Mouse (Mus musculus) liver, embryonic 14.5 days (tissue): ENCODE data around the gene Trim25. TPM values are rescaled to one million over a fixed set of nuclear protein-coding genes. Genes with fewer than 3 reads are reported as not detected.

Experiments used
- ATAC-seq: fragments of 200-750 bp; cut with Nextera tagmentation; 2 replicates; pipeline ENCODE4 v1.8.0; 2017; ENCODE audit warnings: moderate number of reproducible peaks, mild to moderate bottlenecking, moderate library complexity; ENCODE audit not compliant: insufficient read depth
- DNase-seq, 3 experiments: peaks; one replicate each; pipeline ENCODE4 v3.0.0-alpha.2; 2012 to 2013; ENCODE audit warnings: low read depth in 3 of 3, low spot score in 3 of 3
- H3K27ac ChIP-seq: fragments of 300-500 bp; sonication (generic); 2 replicates; pipeline ENCODE4 v1.5.1; 2014; ENCODE audit warnings: moderate library complexity, mild to moderate bottlenecking, control low read depth, inconsistent platforms
- H3K27me3 ChIP-seq: fragments of 300-500 bp; sonication (generic); 2 replicates; pipeline ENCODE4 v1.6.1; 2014; ENCODE audit warnings: mild to moderate bottlenecking, low read length, moderate library complexity; ENCODE audit not compliant: control insufficient read depth, insufficient read depth
- H3K36me3 ChIP-seq: fragments of 300-500 bp; sonication (generic); replicated peaks from 2 replicates; pipeline ENCODE4 v1.6.1; 2014; ENCODE audit warnings: low read depth; ENCODE audit not compliant: control insufficient read depth, insufficient read depth
- H3K4me1 ChIP-seq, 2 experiments: fragments of 200-500 bp in 1 of 2; fragments of 300-500 bp in 1 of 2; sonication (generic) in 1 of 2; replicated peaks; 2 replicates each; pipeline ENCODE4 v1.6.1; 2012 to 2014; ENCODE audit warnings: antibody characterized with exemption in 1 of 2, inconsistent platforms in 1 of 2, low read length in 1 of 2; ENCODE audit not compliant: control insufficient read depth in 2 of 2, insufficient read depth in 2 of 2
- H3K4me2 ChIP-seq: fragments of 300-500 bp; sonication (generic); 2 replicates; pipeline ENCODE4 v1.6.1; 2014; ENCODE audit warnings: low read depth, mild to moderate bottlenecking, control low read depth, moderate library complexity
- H3K4me3 ChIP-seq, 2 experiments: fragments of 200-500 bp in 1 of 2; fragments of 300-500 bp in 1 of 2; sonication (generic) in 1 of 2; 2 replicates each; pipeline ENCODE4 v1.5.1; 2012 to 2014; ENCODE audit warnings: low read depth in 2 of 2, low read length in 2 of 2, mild to moderate bottlenecking in 2 of 2, control low read depth in 1 of 2, inconsistent platforms in 1 of 2, moderate library complexity in 1 of 2; ENCODE audit not compliant: insufficient read depth in 1 of 2
- H3K9ac ChIP-seq: fragments of 300-500 bp; sonication (generic); replicated peaks from 2 replicates; pipeline ENCODE4 v1.6.1; 2014; ENCODE audit warnings: mild to moderate bottlenecking, control low read depth, moderate library complexity
- H3K9me3 ChIP-seq: fragments of 300-500 bp; sonication (generic); 2 replicates; pipeline ENCODE4 v1.6.1; 2016; ENCODE audit warnings: low read length, mixed read lengths; ENCODE audit not compliant: control insufficient read depth
- CTCF ChIP-seq: IDR thresholded peaks from 2 replicates; pipeline ENCODE4 v1.5.1; 2016; ENCODE audit warnings: antibody characterized with exemption, low read depth, control low read depth
- EP300 ChIP-seq: IDR thresholded peaks from 2 replicates; pipeline ENCODE4 v1.6.1; 2016; ENCODE audit warnings: antibody characterized with exemption, low read depth
- whole genome bisulfite sequencing: fragments of 180-500 bp; shearing (Covaris S2); extraction: QIAGEN DNeasy Blood & Tissue Kit; methylation state at CpG from one replicate; pipeline ENCODE4 v1.1.7; 2014; ENCODE audit not compliant: insufficient replicate concordance; 5-methylcytosine and 5-hydroxymethylcytosine counted together
- polyA plus RNA-seq, 2 experiments: library from polyadenylated mRNA; depleted of rRNA in 1 of 2; stranded (reverse) in 1 of 2; unstranded in 1 of 2; fragments of >200 nt; fragmentation: Nextera tagmentation in 1 of 2; extraction: Ambion mirVana in 1 of 2; gene quantifications; 2 replicates each; pipeline versions ENCODE4 v1.2.1 to v1.2.3; 2012 to 2014

Trim25 gene
- polyA plus RNA-seq, 2 experiments, result 9.5 to 11.0 TPM

GRCm38 (mm10) chr11:88952117-88952516, 47.1 kb upstream of the Trim25 start:
- ATAC-seq (no peak), DNase-seq (no peak)
- H3K9me3 ChIP-seq, result no peaks in the 10 kb centered on the region
- no peak overlapping the region for H3K4me2 ChIP-seq
- TF ChIP-seq CTCF (no peak), EP300 (no peak)
- 72% methylated on average over 5 of the region's 5 CpGs for WGBS
- no peaks in the 10 kb centered on the region for H3K27me3 ChIP-seq
- no peak overlapping the region for H3K9ac ChIP-seq
- H3K4me1 ChIP-seq, result peaks cover 6 to 22% of the 10 kb centered on the region in 2 experiments
- H3K4me3 ChIP-seq, result no peak overlapping the region
- no peak overlapping the region for H3K27ac ChIP-seq
- no peaks in the 10 kb centered on the region; the same call in 1 of the 2 replicates for H3K36me3 ChIP-seq

DNA sequence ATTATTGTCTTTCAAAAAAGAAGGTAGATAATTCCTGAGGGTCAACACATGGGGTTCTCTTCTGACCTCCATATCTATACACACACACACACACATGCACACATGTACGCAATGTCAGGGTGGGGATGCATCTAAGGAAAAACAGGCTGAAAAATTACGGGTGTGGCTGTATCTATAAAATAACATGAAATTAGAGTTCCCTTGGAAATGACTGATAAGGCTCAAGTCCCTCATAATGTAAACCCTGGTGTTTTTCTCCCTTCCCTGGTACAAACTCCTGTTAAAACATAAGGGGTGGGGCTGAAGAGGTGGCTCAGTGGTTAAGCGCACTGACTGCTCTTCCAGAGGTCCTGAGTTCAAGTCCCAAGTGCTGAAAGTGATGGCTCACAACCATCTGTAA, 45.6 kb upstream of the Trim25 start:
- TF ChIP-seq EP300 (peak; percentile 50; the same call in 1 of the 2 replicates), CTCF (no peak)
- peak; percentile 66; the same call in 1 of the 2 replicates for ATAC-seq
- Histone ChIP-seq H3K27me3 (no peaks in the 10 kb centered on the region), H3K9ac (no peak overlapping the region), H3K27ac (no peak overlapping the region), H3K4me1 (peaks cover 6 to 22% of the 10 kb centered on the region in 2 experiments), H3K9me3 (no peaks in the 10 kb centered on the region), H3K4me3 (no peak overlapping the region), H3K36me3 (no peaks in the 10 kb centered on the region; the same call in 1 of the 2 replicates), H3K4me2 (no peak overlapping the region)
- WGBS, result 40% methylated on average over 3 of the region's 3 CpGs
- DNase-seq, result peak; percentile 33 to 63 (median 38)

- DNase-seq, result peak in 1 of 3 experiments; percentile 29
- Histone ChIP-seq H3K4me3 (peak overlapping the region; percentile 58 to 78), H3K9me3 (no peaks in the 10 kb centered on the region), H3K4me1 (peaks cover 6 to 21% of the 10 kb centered on the region in 2 experiments), H3K4me2 (peak overlapping the region; percentile 77), H3K9ac (peak overlapping the region; percentile 53), H3K27me3 (no peaks in the 10 kb centered on the region), H3K36me3 (no peaks in the 10 kb centered on the region; the same call in 1 of the 2 replicates), H3K27ac (no peak overlapping the region)
- ATAC-seq, result peak; percentile 55; the same call in 1 of the 2 replicates
- TF ChIP-seq CTCF, result no peak
- no peak for TF ChIP-seq EP300
- WGBS, result under 1% methylated on average over 4 of the region's 4 CpGs
Observed at GRCm38 (mm10) chr11:88954803-88955202, 44.4 kb upstream of the Trim25 start.

DNA sequence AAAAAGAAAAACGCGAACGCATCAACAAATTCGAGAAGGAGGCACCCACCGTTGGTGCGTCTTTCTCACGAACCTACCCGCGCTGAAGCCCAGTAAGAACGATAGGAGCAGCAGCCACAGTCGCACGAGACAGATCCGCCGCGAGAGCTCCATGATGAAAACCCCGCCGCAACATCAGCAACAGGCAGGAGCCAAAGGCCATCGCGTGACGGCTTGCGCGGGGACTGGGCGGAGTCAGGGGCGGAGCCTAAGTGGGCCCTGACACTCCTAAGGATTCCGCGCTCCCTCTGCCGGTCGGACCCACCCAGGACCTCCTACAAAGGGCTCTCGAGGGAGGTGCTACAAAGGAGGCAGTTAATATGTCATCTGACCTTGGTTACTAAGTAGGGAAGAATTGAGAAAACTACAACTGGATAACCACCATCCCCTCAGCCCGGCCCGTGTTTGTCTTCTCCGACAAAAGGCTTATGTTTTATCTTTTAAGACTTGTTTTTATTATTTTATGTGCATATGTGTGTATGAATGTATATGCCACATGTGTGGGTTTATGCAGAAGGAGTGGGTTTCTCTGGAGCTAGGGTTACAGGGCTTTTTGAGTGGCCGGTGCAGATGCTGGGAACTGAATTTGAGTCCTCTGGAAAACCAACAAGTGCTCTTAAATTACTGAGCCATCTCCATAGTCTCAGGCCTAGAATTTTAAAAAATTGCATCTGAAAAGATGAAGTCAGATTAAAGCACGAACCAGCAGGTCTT, 43.8 kb upstream of the Trim25 start, which contains the start of gene Scpep1:
Gene Scpep1, minus strand, starts transcription at position 249 of the 753 bp plus-strand sequence.
- TF ChIP-seq CTCF (peak; percentile 90), EP300 (no peak)

GRCm38 (mm10) chr11:88958851-88959250, 40.3 kb upstream of the Trim25 start:
- Histone ChIP-seq H3K4me3 (no peak overlapping the region), H3K27ac (no peak overlapping the region), H3K36me3 (no peaks in the 10 kb centered on the region), H3K4me2 (no peak overlapping the region), H3K27me3 (no peaks in the 10 kb centered on the region), H3K9me3 (no peaks in the 10 kb centered on the region), H3K9ac (no peak overlapping the region), H3K4me1 (peaks cover 0 to 9% of the 10 kb centered on the region in 2 experiments; a peak in 3 of 4 replicates)
- 54% methylated on average over 3 of the region's 3 CpGs for WGBS
- no peak for TF ChIP-seq CTCF
- no peak for TF ChIP-seq EP300
- no peak for DNase-seq
- ATAC-seq, result no peak

More for the DNA sequence above, 43.8 kb upstream of the Trim25 start, which contains the start of gene Scpep1:
- Histone ChIP-seq H3K4me3 (peak within 1 kb of the TSS; percentile 58 to 78), H3K9ac (peak within 1 kb of the TSS; percentile 53), H3K27ac (no peak within 1 kb of the TSS), H3K4me1 (peaks cover 6 to 18% of the 10 kb centered on the region in 2 experiments), H3K4me2 (peak within 1 kb of the TSS; percentile 77), H3K36me3 (no peaks in the 10 kb centered on the region; the same call in 1 of the 2 replicates), H3K9me3 (no peaks in the 10 kb centered on the region), H3K27me3 (no peaks in the 10 kb centered on the region)
- DNase-seq, result peak; percentile 86 to 89 (median 88)
- 5% methylated on average over 34 of the region's 34 CpGs for WGBS
- ATAC-seq, result peak; percentile 89
